8 mouse cellular contexts compared by ENCODE assay signal in genomic region chr7:101679591-101679990, GRCm38 (mm10). TPM values are rescaled to one million over a fixed set of nuclear protein-coding genes. Genes with fewer than 3 reads are reported as not detected.
DNase-seq lines count a peak whose midpoint lies in the region; ATAC-seq and TF ChIP-seq lines count a peak whose summit lies in the region.

No protein-coding gene starts in this region.

- H3K4me3 ChIP-seq in embryonic fibroblast, embryonic 13.5 days (ENCODE audit: insufficient read depth, low read length) = no peak overlapping the region
- H3K4me3 ChIP-seq in heart, embryonic 11.5 days (ENCODE audit: low read depth, low read length) = no peak overlapping the region
- no peak overlapping the region for H3K4me3 ChIP-seq in kidney, embryonic 14.5 days (ENCODE audit: low read length)
- H3K4me3 ChIP-seq in limb, embryonic 14.5 days (replicated peaks; ENCODE audit: low read length) = no peak overlapping the region

- no peaks in the 10 kb centered on the region for H3K36me3 ChIP-seq in heart, embryonic 11.5 days (ENCODE audit: control insufficient read depth, insufficient read depth, low read length)
- H3K36me3 ChIP-seq in kidney, embryonic 14.5 days (ENCODE audit: control insufficient read depth, insufficient read depth, low read length) = no peaks in the 10 kb centered on the region
- H3K36me3 ChIP-seq in limb, embryonic 14.5 days (ENCODE audit: control insufficient read depth, insufficient read depth, low read length) = no peaks in the 10 kb centered on the region

- no peaks in the 10 kb centered on the region for H3K9me3 ChIP-seq in heart, embryonic 11.5 days (replicated peaks; ENCODE audit: control insufficient read depth, low read length)
- no peaks in the 10 kb centered on the region for H3K9me3 ChIP-seq in kidney, embryonic 14.5 days (ENCODE audit: control insufficient read depth, low read length)
- no peaks in the 10 kb centered on the region for H3K9me3 ChIP-seq in limb, embryonic 14.5 days (ENCODE audit: control insufficient read depth, low read length)

- H3K4me2 ChIP-seq in heart, embryonic 11.5 days = no peak overlapping the region
- no peak overlapping the region for H3K4me2 ChIP-seq in kidney, embryonic 14.5 days (replicated peaks; ENCODE audit: low read depth, low read length)
- H3K4me2 ChIP-seq in limb, embryonic 14.5 days (replicated peaks; ENCODE audit: low read depth, low read length, severe bottlenecking) = no peak overlapping the region

- H3K9ac ChIP-seq in heart, embryonic 11.5 days (ENCODE audit: low read depth, low read length) = no peak overlapping the region
- no peak overlapping the region for H3K9ac ChIP-seq in kidney, embryonic 14.5 days (ENCODE audit: low read depth, low read length)
- H3K9ac ChIP-seq in limb, embryonic 14.5 days (ENCODE audit: low read depth, low read length, severe bottlenecking) = no peak overlapping the region

- H3K27ac ChIP-seq in embryonic fibroblast, embryonic 13.5 days (ENCODE audit: insufficient read depth, low read length) = no peak overlapping the region
- H3K27ac ChIP-seq in heart, embryonic 11.5 days (ENCODE audit: low read depth, low read length) = no peak overlapping the region
- no peak overlapping the region for H3K27ac ChIP-seq in kidney, embryonic 14.5 days (ENCODE audit: low read depth, low read length)
- H3K27ac ChIP-seq in limb, embryonic 14.5 days (replicated peaks; ENCODE audit: low read depth, low read length) = no peak overlapping the region

- TF ChIP-seq CTCF in embryonic fibroblast, embryonic 13.5 days (IDR thresholded peaks at IDR 0.05; ENCODE audit: borderline replicate concordance, insufficient read depth, low read length) = peak; percentile 79

- DNase-seq in 3134 (ENCODE audit: extremely low read depth, insufficient read length, low spot score) = peak; percentile 55
- DNase-seq in adrenal gland, postnatal 4 days (ENCODE audit: low spot score in 2 of 2) = peak; percentile 52 to 69
- DNase-seq in limb, embryonic 14.5 days (ENCODE audit: low spot score) = peak; percentile 63
- peak; percentile 14 to 34 for DNase-seq in monocyte, adult 2 months (ENCODE audit: low read depth in 1 of 2, low spot score in 2 of 2)
- peak; percentile 40 to 67 for DNase-seq in spleen, postnatal 14 days (ENCODE audit: low spot score in 2 of 2)

- 18% methylated on average over 7 of the region's 7 CpGs for WGBS in heart, embryonic 11.5 days (ENCODE audit: insufficient replicate concordance)
- 15% methylated on average over 7 of the region's 7 CpGs for WGBS in kidney, embryonic 14.5 days
- WGBS in limb, embryonic 14.5 days = 14% methylated on average over 7 of the region's 7 CpGs

- ATAC-seq in heart, embryonic 11.5 days (replicated peaks; ENCODE audit: insufficient number of reproducible peaks, low FRiP score, low TSS enrichment) = peak; percentile 76
- peak; percentile 91 for ATAC-seq in kidney, embryonic 14.5 days (ENCODE audit: low FRiP score, low TSS enrichment)
- ATAC-seq in limb, embryonic 14.5 days (ENCODE audit: low FRiP score, low read depth) = peak; percentile 87

- no peaks in the 10 kb centered on the region for H3K4me1 ChIP-seq in embryonic fibroblast, embryonic 13.5 days (ENCODE audit: control insufficient read depth, insufficient read depth, low read length)
- H3K4me1 ChIP-seq in heart, embryonic 11.5 days (ENCODE audit: control insufficient read depth, insufficient read depth, low read length) = peaks cover 31% of the 10 kb centered on the region
- peaks cover 4% of the 10 kb centered on the region; the same call in 1 of the 2 replicates for H3K4me1 ChIP-seq in kidney, embryonic 14.5 days (ENCODE audit: control insufficient read depth, insufficient read depth, low read length)
- no peaks in the 10 kb centered on the region for H3K4me1 ChIP-seq in limb, embryonic 14.5 days (ENCODE audit: control insufficient read depth, insufficient read depth, low read length)

- TF ChIP-seq POLR2A in embryonic fibroblast, embryonic 13.5 days (IDR thresholded peaks at IDR 0.05; ENCODE audit: low read depth, low read length) = no peak
- no peak for TF ChIP-seq POLR2A in limb, embryonic 14.5 days (IDR thresholded peaks at IDR 0.05; ENCODE audit: borderline replicate concordance, extremely low read depth, insufficient read depth, insufficient read length)

- no peaks in the 10 kb centered on the region for H3K27me3 ChIP-seq in heart, embryonic 11.5 days (ENCODE audit: control insufficient read depth, insufficient read depth, low read length)
- H3K27me3 ChIP-seq in kidney, embryonic 14.5 days (ENCODE audit: control insufficient read depth, insufficient read depth, low read length) = no peaks in the 10 kb centered on the region
- H3K27me3 ChIP-seq in limb, embryonic 14.5 days (ENCODE audit: control insufficient read depth, insufficient read depth, low read length) = no peaks in the 10 kb centered on the region

RNA-seq across cellular contexts. Expression of gene Clpb, which starts 16.2 kb away (rescaled TPM):
- total RNA-seq in adrenal gland, postnatal 4 days (2021) = 10 to 100 TPM; 47.3 to 51.0 TPM
- 21.7 and 25.7 TPM in 2 replicates for polyA plus RNA-seq in embryonic fibroblast, embryonic 13.5 days (2011; ENCODE audit: insufficient read length, low read depth, missing spikeins)
- polyA plus RNA-seq in heart, embryonic 11.5 days (2014; fragmentation: Nextera tagmentation; extraction: Ambion mirVana) = 36.1 and 47.0 TPM in 2 replicates
- 30.7 and 54.9 TPM in 2 replicates for polyA plus RNA-seq in kidney, embryonic 14.5 days (2014; fragmentation: Nextera tagmentation; extraction: Ambion mirVana)
- 21.4 and 27.6 TPM in 2 replicates for polyA plus RNA-seq in limb, embryonic 14.5 days (2012; rRNA removed)
- 41.7 and 51.9 TPM in 2 replicates for polyA plus RNA-seq in limb, embryonic 14.5 days (2014; fragmentation: Nextera tagmentation; extraction: Ambion mirVana)
